Mouse (Mus musculus) heart, embryonic 11.5 days (tissue): ENCODE results near the gene Ofcc1. TPM values are rescaled to one million over a fixed set of nuclear protein-coding genes. Genes with fewer than 3 reads are reported as not detected.

Source experiments
- ATAC-seq: fragments of 200-750 bp; cut with Nextera tagmentation; replicated peaks from 2 replicates; pipeline ENCODE4 v1.8.0; 2017; ENCODE audit warnings: moderate library complexity; ENCODE audit not compliant: insufficient number of reproducible peaks, low FRiP score, low TSS enrichment
- H3K27ac ChIP-seq: fragments of 300-500 bp; sonication (generic); 2 replicates; pipeline ENCODE4 v1.5.1; 2014; ENCODE audit warnings: mild to moderate bottlenecking, low read depth, low read length
- H3K27me3 ChIP-seq: fragments of 300-500 bp; sonication (generic); 2 replicates; pipeline ENCODE4 v1.6.1; 2014; ENCODE audit warnings: mild to moderate bottlenecking, low read length, mixed read lengths; ENCODE audit not compliant: control insufficient read depth, insufficient read depth
- H3K36me3 ChIP-seq: fragments of 300-500 bp; sonication (generic); 2 replicates; pipeline ENCODE4 v1.6.1; 2014; ENCODE audit warnings: mild to moderate bottlenecking, low read length, moderate library complexity, mixed read lengths; ENCODE audit not compliant: control insufficient read depth, insufficient read depth
- H3K4me1 ChIP-seq: fragments of 300-500 bp; sonication (generic); 2 replicates; pipeline ENCODE4 v1.6.1; 2014; ENCODE audit warnings: low read length; ENCODE audit not compliant: control insufficient read depth, insufficient read depth
- H3K4me2 ChIP-seq: fragments of 300-500 bp; sonication (generic); 2 replicates; pipeline ENCODE4 v1.6.1; 2014; ENCODE audit warnings: mild to moderate bottlenecking, moderate library complexity
- H3K4me3 ChIP-seq: fragments of 300-500 bp; sonication (generic); 2 replicates; pipeline ENCODE4 v1.5.1; 2014; ENCODE audit warnings: low read depth, low read length
- H3K9ac ChIP-seq: fragments of 300-500 bp; sonication (generic); 2 replicates; pipeline ENCODE4 v1.6.1; 2014; ENCODE audit warnings: mild to moderate bottlenecking, low read depth, low read length, moderate library complexity
- H3K9me3 ChIP-seq: fragments of 300-500 bp; sonication (generic); replicated peaks from 2 replicates; pipeline ENCODE4 v1.6.1; 2016; ENCODE audit warnings: low read length; ENCODE audit not compliant: control insufficient read depth
- WGBS: fragments of 180-500 bp; shearing (Covaris S2); extraction: QIAGEN DNeasy Blood & Tissue Kit; methylation state at CpG from one replicate; pipeline ENCODE4 v1.1.7; 2014; ENCODE audit not compliant: insufficient replicate concordance; 5-methylcytosine and 5-hydroxymethylcytosine counted together
- polyA plus RNA-seq: library from polyadenylated mRNA; unstranded; fragments of >200 nt; fragmentation: Nextera tagmentation; extraction: Ambion mirVana; gene quantifications from 2 replicates; pipeline ENCODE4 v1.2.1, GENCODE M21; 2014

The Ofcc1 gene
- polyA plus RNA-seq, 1 experiment from 2014 or later: not detected

DNA sequence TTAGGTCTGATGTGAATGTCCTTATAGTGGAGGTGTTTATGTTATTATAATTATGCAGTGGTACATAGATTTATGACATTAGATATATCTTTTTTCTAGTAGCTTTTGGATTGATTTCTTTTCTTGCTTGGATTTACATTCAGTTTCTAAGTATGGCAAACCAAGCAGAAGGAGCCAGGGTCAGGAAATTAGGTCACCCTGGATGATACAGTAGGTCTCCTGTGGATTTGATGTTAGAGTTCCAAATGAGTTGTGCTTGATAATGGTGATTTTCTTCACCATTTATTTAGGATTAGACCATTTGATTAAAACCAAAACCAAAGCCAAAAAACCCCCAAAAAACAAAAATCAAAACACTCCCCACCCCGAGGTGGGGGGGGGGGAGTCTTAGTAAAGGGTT lies 338.6 kb downstream of the Ofcc1 start:
- H3K4me3 ChIP-seq: no peak overlapping the region

GRCm38 (mm10) chr13:40000236-40000635 lies 361.0 kb downstream of the Ofcc1 start:
- H3K9me3 ChIP-seq: no peaks in the 10 kb centered on the region
- no peak overlapping the region for H3K27ac ChIP-seq
- no peaks in the 10 kb centered on the region for H3K4me1 ChIP-seq
- no peak overlapping the region for H3K9ac ChIP-seq
- H3K4me3 ChIP-seq: no peak overlapping the region
- no peaks in the 10 kb centered on the region for H3K27me3 ChIP-seq
- no peak overlapping the region for H3K4me2 ChIP-seq
- 81% methylated on average over 8 of the region's 8 CpGs for WGBS
- ATAC-seq: no peak
- no peaks in the 10 kb centered on the region for H3K36me3 ChIP-seq

More for the DNA sequence above, 338.6 kb downstream of the Ofcc1 start:
- no peak overlapping the region for H3K4me2 ChIP-seq
- H3K36me3 ChIP-seq: no peaks in the 10 kb centered on the region
- H3K27ac ChIP-seq: no peak overlapping the region
- H3K9me3 ChIP-seq: no peaks in the 10 kb centered on the region
- H3K4me1 ChIP-seq: no peaks in the 10 kb centered on the region
- no peaks in the 10 kb centered on the region for H3K27me3 ChIP-seq
- H3K9ac ChIP-seq: no peak overlapping the region
- WGBS: 57% methylated on average over 1 of the region's 1 CpGs
- no peak for ATAC-seq

- no peaks in the 10 kb centered on the region for H3K36me3 ChIP-seq
- no peaks in the 10 kb centered on the region for H3K4me1 ChIP-seq
- no peak overlapping the region for H3K27ac ChIP-seq
- H3K4me3 ChIP-seq: no peak overlapping the region
- no peak for ATAC-seq
- WGBS: 72% methylated on average over 4 of the region's 4 CpGs
- H3K9ac ChIP-seq: no peak overlapping the region
- H3K27me3 ChIP-seq: no peaks in the 10 kb centered on the region
- H3K9me3 ChIP-seq: no peaks in the 10 kb centered on the region
- H3K4me2 ChIP-seq: no peak overlapping the region
Measured at GRCm38 (mm10) chr13:39997901-39998300, 363.3 kb downstream of the Ofcc1 start.

GRCm38 (mm10) chr13:39979294-39980061 lies 381.8 kb downstream of the Ofcc1 start:
- Histone ChIP-seq H3K27me3 (no peaks in the 10 kb centered on the region), H3K4me1 (no peaks in the 10 kb centered on the region), H3K27ac (no peak overlapping the region), H3K9ac (no peak overlapping the region), H3K36me3 (no peaks in the 10 kb centered on the region), H3K4me2 (no peak overlapping the region), H3K4me3 (no peak overlapping the region), H3K9me3 (no peaks in the 10 kb centered on the region)
- ATAC-seq: no peak
- WGBS: 79% methylated on average over 18 of the region's 18 CpGs

DNA sequence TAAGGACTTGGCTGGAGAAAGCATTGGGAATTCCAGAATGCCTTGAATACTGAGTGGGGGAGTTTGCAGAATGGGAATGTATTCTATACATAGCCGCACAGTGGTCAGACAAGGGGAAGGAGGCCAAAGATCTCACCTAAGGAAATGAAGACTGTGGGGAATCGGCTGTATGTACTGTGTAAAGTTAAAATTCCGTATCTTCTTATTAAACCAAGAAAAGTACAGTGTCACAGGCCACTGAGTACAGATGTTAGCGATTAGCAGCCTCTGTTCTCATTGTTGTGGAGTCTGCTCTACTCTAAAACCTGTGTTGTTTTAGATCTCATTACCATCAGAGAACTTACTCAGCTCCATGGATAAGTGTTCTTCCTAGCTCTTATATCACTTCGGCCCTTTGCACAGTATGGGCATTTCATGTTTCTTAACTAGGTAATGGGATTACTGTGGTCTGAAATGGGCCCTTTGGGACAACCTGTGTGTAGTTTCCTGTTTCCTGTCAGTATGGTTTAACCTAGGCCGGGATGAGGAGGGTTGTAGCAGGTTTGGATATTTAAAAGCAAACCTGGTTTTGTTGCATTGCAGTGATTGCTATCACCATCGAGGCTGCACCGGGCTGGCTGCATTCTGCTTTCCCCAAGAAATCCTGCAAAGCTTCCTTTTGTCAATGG lies 392.8 kb downstream of the Ofcc1 start:
- Histone ChIP-seq H3K9ac (no peak overlapping the region), H3K9me3 (no peaks in the 10 kb centered on the region), H3K4me2 (no peak overlapping the region), H3K36me3 (no peaks in the 10 kb centered on the region), H3K4me3 (no peak overlapping the region), H3K27ac (no peak overlapping the region), H3K27me3 (no peaks in the 10 kb centered on the region), H3K4me1 (no peaks in the 10 kb centered on the region)
- 77% methylated on average over 8 of the region's 8 CpGs for WGBS
- ATAC-seq: no peak

DNA sequence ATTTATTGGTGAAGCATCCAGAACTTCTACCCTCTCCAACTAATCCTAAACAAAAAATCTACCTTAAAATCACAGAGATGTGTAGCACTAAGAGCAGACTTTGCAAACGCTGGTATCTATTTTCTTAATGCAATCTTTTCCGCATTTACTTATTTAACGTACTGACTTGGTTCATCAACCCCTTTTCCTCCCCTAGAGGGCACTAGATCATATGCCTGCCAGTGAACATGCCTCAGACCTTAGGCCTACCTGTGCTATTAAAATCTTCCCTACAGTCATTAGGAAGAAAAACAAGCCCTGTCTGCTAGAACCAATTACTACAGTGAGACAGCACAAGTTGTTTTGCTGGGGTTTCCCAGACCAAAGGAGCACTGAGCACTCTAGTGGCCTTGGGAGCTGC lies 404.0 kb downstream of the Ofcc1 start:
- 66% methylated on average over 3 of the region's 3 CpGs for WGBS
- H3K4me1 ChIP-seq: no peaks in the 10 kb centered on the region
- no peak overlapping the region for H3K4me2 ChIP-seq
- H3K36me3 ChIP-seq: no peaks in the 10 kb centered on the region
- no peak overlapping the region for H3K9ac ChIP-seq
- ATAC-seq: no peak
- H3K9me3 ChIP-seq: no peaks in the 10 kb centered on the region
- no peak overlapping the region for H3K27ac ChIP-seq
- H3K27me3 ChIP-seq: no peaks in the 10 kb centered on the region
- no peak overlapping the region for H3K4me3 ChIP-seq

DNA sequence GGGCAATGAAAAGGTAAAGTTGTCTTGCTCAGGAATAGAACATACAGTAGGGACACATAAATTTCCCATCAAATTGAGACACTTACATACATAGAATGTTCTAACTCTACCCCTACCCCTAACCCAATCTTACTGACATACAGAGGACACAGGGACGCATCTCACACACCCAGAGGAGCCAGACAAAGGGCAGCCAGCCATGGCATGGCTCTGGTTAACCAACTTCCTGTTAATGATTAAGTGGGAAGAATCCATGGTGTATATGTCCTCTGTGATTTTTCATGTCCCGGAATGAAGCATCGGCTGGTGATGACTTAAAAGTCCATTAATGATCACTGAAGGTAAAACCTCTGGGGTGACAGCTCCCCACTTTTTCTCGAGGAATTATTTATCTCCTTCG lies 405.2 kb downstream of the Ofcc1 start:
- Histone ChIP-seq H3K4me2 (no peak overlapping the region), H3K9ac (no peak overlapping the region), H3K4me3 (no peak overlapping the region), H3K27ac (no peak overlapping the region), H3K36me3 (no peaks in the 10 kb centered on the region), H3K4me1 (no peaks in the 10 kb centered on the region), H3K27me3 (no peaks in the 10 kb centered on the region), H3K9me3 (no peaks in the 10 kb centered on the region)
- ATAC-seq: no peak
- WGBS: 82% methylated on average over 5 of the region's 5 CpGs
